Mouse (Mus musculus) frontal cortex, postnatal 14 days (tissue): ENCODE measurements around the gene Dcaf5.

Source experiments
- DNase-seq, 2 experiments: peaks; one replicate each; pipeline ENCODE4 v3.0.0; 2022; ENCODE audit warnings: low spot score in 2 of 2

The Dcaf5 gene

DNA sequence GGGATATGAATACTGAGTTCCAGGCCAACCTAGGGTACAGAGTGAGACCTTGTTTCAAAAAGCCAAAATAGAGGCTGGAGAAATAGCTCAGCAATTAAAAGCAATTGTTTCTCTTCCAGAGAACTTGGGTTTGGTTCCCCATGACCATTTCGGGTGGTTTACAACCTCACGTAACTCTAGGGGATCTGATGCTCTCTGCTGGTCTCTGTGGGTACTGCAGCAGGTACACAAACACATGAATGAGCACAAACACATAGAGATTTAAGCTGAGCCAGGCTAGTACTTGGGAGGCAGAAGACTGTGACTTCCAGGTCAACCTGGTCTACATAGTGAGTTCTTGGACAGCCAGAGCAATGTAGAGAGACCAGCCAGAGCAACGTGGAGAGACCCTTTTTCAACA lies 28.6 kb downstream of the Dcaf5 start:
- DNase-seq: no peak

DNA sequence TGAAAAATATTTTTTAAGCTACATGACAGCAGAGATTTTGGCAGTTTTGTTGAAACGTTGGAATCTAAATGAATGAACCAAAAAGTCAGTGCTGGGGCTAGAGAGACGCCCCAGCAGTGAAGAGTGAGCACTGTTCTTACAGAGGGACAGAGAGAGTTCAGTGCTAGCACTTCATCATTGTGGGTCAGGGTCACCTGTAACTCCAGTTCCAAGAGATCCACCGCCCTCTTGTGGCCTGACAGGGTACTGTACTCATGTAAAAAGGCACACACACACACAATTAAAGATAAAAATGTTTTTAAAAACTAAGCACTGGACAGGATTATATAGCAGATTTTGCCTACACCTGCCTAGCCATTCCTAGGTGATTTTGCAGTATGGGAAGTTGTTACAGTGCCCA lies 29.8 kb downstream of the Dcaf5 start:
- no peak for DNase-seq

DNA sequence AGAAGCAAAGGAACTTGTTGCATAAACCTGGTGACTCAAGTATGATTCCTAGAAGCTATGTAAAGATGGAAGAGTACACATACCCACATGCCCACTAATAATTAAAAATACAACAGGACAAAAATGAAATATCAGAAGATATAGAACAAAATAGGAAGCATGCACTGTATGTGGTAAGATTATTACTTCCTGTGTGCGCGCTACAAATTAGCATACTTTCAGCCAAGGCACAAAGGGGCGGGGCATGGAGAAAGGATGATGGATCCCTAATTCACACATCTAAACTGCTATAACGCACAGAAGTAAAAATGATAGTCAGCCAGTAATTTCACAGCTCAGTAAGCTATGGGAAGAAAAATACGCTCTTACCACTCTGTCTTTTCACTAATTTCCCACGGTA lies 32.3 kb downstream of the Dcaf5 start:
- DNase-seq: no peak

DNA sequence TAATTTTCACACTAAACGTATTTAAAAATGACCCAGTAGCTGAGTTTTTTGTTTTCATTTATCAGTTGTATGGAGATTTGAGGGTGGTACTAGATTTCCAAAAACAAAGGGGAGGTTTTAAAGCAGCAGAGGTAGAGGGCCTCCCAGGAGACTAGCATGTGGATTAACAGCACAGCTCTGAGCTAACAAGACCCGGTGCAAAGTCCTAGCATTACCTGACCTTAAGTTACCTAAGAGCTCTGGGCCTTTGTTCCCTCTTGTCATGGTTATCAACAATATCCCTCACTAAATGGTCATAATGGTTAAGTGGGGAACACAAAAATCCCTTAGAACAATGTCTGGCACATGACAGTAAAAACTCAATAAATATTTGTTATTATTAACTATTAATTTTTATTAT lies 37.3 kb downstream of the Dcaf5 start:
- no peak for DNase-seq

DNA sequence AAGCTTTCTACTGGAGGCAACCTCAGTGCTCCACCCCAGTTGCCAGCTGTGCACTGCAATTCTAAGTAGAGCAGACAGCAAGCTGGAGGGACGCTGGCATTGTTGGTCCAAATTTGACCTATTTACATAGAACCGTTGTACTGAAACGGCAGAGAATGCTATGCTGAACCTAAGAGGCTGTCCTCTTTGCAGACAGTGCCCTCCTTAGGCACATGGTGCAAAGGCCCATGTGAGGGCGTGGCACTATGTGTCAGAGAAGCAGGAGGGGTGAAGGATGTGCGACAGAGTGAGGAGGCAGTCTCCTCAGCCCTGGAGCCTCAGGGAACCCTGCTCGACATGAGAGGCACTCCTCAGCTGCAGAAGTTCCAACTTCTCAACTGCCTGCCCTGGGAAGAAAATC lies 40.0 kb downstream of the Dcaf5 start:
- no peak for DNase-seq

DNA sequence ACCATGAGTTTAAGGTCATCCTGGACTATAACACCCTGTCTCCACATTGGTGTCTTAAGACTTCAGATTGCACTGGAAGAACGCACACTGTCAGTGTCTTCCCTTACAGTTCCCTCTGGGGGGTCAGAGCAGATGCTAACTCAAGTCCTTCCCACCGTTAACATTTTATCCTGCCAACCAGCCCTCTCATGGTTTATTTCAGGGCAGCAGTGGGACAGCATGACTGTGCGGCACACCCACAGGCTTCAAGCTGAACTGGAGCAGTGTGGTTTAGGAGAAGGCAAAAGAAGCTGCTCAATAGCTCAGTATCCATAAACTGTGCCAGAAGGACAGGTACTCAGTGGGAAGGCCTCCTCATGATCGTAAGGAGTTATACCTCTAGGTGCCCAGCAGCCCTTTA lies 41.1 kb downstream of the Dcaf5 start:
- no peak for DNase-seq

DNA sequence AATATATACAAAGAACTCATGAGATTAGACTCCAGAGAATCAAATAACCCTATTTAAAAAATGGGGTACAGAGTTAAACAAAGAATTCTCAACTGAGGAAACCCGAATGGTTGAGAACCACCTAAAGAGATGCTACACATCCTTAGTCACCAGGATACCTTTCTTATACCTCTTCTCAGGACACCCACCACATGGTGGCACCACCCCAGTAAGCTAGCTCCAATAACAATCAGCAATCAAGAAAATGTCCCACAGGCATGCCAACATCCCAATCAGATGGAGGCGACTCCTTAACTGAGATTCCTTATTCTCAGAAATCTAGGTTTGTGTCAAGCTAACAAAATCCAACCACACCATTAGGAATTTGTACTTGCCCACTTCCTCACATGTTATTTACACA lies 42.4 kb downstream of the Dcaf5 start:
- no peak for DNase-seq

DNA sequence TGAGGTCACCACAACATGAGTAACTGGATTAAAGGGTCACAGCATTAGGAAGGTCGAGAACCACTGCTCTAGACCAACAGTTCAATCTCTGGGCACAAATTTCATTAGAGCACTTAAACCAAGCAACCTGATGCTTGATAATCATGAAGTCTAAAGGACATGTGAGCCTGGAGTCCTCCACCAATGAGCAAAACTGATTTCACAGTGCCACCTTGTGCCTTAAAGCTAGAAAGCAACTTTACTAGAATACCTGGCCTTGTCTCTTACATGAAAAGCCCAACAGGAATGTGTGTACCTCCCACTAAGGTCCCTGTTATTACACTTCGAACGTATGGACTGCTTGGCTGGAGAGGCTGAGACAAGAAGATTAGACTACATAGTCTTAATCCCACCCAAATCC lies 47.0 kb downstream of the Dcaf5 start:
- DNase-seq: no peak

DNA sequence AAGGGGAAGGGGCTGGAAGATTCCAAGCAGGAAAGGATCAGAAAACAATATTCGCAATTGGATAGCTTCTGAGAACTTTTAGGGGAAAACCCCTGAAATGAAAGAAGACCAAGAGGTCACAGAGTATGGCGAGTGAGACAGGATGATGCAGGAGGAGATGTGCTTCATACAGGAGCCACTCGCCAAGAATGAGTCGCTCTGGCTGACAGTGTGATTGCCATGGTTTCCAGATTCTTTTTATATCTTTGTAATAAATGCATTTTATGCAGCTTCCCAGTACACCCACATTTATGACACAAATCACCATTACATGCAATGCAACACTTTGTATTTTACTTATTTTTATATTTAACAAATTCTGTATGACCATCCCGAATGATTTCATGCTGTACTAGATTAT lies 49.1 kb downstream of the Dcaf5 start:
- DNase-seq: no peak

DNA sequence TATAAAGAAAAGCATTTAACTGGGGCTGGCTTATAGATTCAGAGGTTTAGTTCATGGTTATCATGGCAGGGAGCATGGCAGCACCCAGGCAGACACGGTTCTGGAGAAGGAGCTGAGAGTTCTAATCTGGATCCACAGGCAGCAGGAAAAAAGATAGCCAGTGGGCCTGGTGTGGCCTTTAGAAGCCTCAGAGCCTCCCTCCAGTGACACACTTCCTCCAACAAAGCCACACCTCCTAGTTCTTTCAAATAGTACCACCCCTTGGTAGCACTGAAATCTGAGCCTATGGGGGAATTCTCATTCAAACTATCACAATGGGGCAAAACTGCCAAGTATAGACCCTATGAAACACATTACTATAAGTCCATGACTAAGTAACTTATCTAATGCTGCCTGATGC lies 51.0 kb downstream of the Dcaf5 start:
- DNase-seq: no peak

DNA sequence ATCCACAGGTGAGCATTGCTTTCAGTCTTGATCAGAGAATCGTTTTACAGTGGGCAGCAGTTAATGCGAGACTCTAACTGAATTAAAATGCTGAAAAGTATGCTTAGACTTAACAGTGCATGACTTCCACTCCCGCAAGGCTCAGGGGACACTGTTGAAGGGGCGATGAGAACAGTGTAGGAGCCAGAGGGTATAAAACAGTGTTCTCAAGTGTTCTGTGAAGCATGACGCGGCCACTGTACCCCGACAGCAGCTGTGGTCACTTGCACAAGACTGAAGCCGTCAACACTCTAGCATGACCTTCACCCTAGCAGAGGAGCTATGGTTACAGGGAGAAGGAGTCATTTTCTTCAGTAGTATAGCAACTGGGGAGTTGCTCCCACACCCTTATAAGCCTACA lies 52.9 kb downstream of the Dcaf5 start:
- no peak for DNase-seq

DNA sequence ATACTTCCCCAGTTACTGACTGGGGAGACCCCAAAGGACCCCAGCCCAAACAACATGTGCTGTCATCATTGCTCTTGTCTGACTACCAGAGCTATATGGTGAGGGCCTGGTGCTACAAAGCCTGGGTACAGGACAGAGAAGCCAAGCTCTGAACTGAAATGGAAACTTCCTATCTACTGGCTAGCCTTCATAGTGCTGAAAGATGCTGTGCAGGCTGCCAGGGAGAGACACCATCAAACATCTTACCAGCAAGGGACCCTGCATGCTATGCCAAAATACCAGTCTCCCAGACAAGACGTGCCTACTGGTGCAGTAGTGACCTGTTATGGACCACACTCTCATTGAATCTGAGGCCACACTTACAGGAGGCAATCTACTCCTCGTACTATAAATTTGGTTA lies 53.6 kb downstream of the Dcaf5 start:
- no peak for DNase-seq

DNA sequence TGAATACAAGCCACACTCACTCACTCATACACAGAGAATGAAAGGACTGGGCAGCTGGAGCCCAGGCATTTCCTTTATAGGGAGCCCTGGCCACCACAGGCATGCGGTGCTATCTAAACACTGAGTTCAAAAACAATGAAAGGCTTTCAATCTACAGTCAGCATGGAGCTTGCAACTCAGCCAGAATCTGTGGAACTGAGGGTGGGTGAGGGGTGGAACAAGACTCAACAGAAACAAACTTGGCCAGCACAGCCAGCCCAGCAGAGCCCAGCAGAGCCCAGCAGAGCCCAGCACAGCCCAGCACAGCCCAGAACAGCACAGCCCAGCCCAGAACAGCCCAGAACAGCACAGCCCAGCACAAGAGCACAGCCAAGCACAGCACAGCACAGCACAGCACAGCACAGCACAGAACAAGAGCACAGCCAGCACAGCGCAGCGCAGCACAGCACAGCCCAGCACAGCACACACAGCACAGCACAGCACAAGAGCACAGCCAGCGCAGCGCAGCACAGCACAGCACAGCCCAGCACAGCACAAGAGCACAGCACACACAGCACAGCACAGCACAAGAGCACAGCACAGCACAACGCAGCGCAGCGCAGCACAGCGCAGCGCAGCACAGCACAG lies 56.5 kb downstream of the Dcaf5 start:
- DNase-seq: no peak

DNA sequence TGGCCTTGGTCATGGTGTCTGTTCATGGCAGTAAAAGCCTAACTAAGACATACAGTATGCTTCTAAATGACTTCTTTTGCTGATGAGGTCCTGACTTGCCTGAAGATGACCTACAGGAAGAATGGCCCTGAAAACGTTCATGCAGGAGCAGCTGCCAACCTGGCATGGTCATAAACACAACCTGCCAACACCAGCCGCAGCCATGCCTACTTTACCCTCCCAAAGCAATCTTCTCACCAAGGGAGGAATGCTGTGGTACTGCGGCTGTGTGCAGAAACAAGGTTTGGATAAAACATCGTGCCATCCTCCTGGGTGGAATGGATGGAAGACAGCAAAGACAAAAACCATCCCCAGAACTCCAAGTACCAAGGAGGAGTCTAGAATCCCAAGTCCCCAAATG lies 57.0 kb downstream of the Dcaf5 start:
- no peak for DNase-seq

DNA sequence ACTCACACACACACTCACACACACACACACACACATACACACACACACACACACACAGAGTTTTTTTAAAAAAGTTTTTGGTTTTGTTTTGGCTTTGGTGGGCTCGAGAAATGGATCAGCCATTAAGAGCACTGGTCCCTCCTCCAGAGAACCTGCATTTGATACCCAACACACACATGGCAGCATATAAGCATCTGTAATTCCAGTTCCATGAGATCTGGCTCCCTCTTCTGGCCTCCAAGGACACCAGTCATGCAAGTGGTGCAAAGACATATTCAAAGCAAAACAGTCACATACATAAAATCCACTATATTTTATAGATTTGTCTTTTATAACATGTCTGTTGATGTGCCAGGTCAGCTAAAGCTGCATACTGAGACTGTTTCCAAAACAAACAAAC lies 58.8 kb downstream of the Dcaf5 start:
- no peak for DNase-seq

DNA sequence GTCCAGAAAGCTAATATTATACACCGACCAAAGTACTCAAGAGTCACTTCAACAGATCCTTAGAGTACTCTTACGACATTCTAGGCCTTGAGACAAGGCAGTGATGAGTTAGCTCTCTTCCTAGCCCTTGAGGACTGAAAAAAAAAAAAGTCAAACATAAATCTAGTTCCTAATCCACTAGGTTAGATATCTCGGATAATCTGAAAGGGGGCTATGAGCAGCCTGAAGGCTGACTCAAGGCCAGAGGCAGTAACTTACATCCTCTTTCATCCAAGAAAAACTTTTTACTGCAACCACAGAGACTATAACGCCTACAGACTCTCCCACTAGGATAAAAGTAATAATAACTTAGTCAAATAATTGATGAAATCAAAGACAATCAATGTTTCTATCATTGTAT lies 60.7 kb downstream of the Dcaf5 start:
- DNase-seq: no peak

DNA sequence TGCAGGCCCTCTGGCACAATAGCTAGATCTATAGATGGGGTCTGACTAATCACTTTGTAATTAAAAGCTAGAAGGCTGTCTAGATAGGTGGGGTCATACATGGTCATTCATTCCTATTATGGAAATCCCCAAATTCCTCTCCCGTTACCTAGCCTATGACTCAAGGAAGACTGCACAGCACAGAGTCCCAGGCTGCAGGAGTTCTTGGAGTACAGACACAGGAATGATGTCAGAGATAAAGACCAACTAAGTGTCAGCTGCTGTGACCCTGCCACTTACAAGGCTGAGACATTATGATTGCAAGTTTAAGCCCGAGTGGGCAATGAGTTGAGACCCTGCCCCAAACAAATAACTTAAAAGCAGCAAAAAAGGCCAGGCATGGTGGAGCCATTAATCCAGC lies 61.7 kb downstream of the Dcaf5 start:
- no peak for DNase-seq

DNA sequence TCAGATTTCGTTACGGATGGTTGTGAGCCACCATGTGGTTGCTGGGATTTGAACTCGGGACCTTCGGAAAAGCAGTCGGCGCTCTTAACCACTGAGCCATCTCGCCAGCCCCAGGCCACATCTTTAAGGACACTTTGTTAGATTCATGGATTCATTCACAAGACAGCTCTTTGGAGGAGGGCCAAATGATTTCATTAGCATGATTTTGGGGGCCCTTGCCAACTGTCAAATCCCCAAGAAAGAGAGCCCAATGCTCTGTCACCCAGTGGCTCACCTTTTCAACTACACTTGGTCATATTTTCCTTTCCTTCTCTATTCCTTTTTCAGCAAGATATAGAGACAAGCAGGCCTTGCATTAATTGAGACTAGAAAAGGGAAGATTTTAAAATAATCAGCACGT lies 63.5 kb downstream of the Dcaf5 start:
- no peak for DNase-seq

DNA sequence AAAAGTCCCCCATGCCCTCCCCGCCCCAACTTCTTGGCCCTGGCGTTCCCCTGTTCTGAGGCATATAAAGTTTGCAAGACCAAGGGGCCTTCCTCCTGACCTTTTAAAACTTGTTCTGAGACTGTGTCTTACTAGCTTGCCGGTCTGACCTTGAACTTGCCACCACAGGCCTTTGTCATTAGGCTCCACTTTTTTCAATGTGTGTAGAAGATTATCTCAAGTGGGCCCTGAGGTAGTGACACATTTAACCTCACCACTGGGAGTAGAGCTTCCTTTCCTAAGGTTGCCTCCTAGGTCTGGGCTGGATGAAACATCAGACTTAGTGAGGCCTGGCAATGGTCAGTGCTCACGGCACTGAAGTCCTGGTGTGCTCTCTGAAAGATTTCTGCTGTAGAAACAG lies 69.2 kb downstream of the Dcaf5 start:
- DNase-seq: no peak

DNA sequence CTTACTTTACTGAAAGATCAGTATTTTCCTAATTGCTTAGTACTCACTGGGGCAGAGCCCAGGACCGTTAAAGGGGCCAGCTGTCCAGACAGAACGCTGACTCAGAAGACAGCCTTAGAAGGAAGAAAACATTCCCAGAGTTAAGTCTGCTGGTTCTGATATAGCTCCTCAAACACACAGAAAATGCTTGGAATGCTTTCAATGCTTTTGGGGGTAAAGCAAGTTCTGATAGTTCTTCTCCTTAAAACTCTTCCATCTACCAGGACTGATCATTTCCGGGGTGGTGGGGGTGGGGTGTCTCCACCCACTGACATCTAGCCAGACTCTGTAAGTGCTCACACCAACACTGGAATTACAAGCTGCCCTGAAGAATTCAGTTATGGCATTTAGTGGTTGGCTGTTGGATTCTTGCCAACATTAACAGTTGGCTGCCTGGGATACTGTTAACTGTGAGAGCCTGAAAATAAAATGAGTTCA lies 70.4 kb downstream of the Dcaf5 start:
- no peak for DNase-seq

DNA sequence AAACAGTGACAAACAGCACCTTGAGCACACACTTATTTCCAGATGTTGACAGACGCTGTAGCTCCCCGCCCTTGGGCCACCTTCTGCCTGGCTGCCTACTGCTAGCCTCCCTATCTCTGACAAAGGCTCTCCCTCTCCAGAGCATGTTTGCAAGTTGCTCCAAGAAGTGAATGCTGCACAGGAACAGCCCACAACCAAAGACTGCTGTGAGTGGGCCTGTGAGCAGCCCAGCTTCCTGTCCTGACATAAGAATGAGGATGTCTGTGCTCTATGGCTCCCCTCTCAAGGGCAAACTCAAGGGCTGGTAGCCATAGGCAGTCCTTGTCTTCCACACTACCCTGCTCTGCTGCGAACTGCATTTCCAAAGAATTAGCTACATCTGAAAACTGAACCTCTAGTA lies 71.1 kb downstream of the Dcaf5 start:
- no peak for DNase-seq

DNA sequence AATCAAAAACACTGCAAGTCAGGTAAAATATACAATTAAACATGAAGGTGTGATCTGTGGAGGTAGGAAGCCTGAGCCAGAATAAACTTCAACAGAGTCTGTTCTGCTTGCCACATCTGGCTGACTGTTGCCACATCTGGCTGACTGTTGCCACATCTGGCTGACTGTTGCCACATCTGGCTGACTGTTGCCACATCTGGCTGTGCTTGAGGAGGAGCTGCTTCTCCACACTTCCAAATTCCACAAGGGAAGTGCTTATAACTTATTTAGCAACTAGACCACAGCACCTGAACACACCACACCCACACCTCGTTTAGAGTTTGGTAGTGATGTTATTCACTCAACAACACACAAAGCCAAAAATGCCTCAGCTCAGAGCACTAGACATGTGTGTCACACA lies 74.7 kb downstream of the Dcaf5 start:
- no peak for DNase-seq

DNA sequence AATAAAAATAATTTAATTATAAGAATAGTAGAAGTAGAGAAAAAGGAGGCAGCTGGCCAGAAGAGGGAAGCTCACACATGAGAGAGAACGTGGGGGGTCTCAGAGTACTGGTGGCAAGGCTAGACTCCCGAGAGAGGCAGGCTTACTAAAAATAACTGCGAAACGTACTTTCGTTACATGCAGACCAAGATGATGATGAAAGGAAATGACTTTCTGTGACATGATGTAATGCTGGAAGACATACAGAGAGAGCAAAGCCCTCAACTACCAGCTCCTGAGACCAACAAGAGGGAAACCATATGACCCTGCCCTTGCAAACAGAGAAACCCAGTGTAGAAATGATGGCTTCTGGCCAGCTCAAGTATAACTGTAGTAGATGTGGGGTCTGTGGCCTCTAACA lies 76.1 kb downstream of the Dcaf5 start:
- DNase-seq: no peak

DNA sequence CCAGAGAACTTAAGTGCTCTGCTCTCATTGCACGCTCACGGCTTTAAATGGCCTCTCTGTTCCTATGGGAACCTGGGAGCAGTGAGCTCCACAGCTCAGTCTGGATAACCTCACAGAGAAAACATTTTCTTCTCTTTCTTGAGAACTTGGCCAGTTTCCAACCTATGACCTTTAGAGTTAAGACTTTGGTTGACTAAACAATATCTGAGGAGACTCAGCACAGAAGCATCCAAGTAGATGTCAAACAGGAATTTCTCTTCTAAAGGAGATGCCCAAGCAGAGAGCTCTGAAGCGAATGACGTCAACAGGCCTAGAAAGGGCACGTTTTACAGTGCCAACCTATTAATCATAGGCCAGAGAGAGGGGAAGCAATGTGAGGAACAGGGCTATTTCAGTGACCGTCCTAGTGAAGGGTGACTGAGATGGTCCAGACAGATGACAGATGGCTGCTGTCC lies 91.6 kb downstream of the Dcaf5 start:
- no peak for DNase-seq

DNA sequence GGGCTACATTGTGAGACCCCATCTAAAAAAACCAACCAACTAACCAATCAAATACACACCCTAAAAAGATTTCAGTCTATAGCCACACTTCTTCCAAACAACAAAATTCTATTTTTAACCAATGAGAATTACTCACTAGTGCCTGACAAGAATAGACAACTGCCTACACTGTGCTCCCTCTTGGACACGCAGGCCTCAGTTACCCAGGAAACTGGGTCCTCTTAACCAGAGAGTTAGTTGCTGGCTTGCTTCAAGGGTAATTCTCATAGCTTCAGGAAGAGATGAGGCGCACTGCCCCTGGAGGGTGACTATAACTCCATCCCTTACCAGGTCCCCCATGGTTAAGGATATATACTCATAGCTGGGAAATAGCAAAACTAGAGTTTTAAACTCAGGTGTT lies 95.5 kb downstream of the Dcaf5 start:
- DNase-seq: no peak
